Mouse (Mus musculus): Measurements from ENCODE around the gene Vsig1. TPM values are rescaled to one million over a fixed set of nuclear protein-coding genes. Genes with fewer than 3 reads are reported as not detected.

The Vsig1 gene
- 0.08 and 0.10 TPM in 2 replicates for polyA plus RNA-seq (2012; rRNA removed)

GRCm38 (mm10) chrX:140907360-140907759 lies at the start of gene Vsig1:
TSS of gene Vsig1 (plus strand) at chrX:140907608.

GRCm38 (mm10) chrX:140956272-140956940 lies 49.0 kb downstream of the Vsig1 start, which contains the start of the genes Psmd10 and Atg4a:
TSS of gene Psmd10 (minus strand) at chrX:140956728.
TSS of gene Atg4a (plus strand) at chrX:140956907.

Other genes starting within 250 kb of the Vsig1 start
- 12.3 and 13.2 TPM in 2 replicates for gene Mid2, start 243.0 kb upstream of the Vsig1 start, polyA plus RNA-seq (2012; rRNA removed)
- gene Tex13b, start 94.2 kb upstream of the Vsig1 start, polyA plus RNA-seq (2012; rRNA removed) = not detected in 2 replicates
- gene Psmd10, start 49.1 kb downstream of the Vsig1 start, polyA plus RNA-seq (2012; rRNA removed) = 19.2 and 21.9 TPM in 2 replicates
- gene Atg4a, start 49.3 kb downstream of the Vsig1 start, polyA plus RNA-seq (2012; rRNA removed) = 13.2 and 15.0 TPM in 2 replicates

All from central nervous system, embryonic 18 days (tissue).